Mouse (Mus musculus) intestine, embryonic 15.5 days (tissue): ENCODE results near the gene Helz2. TPM values are rescaled to one million over a fixed set of nuclear protein-coding genes. Genes with fewer than 3 reads are reported as not detected.
A peak's percentile ranks its signal among the peaks of the same experiment; 100 is the strongest.

ENCODE experiments used
- ATAC-seq: fragments of 200-750 bp; cut with Nextera tagmentation; 2 replicates; pipeline ENCODE4 v1.8.0; 2017; ENCODE audit warnings: moderate TSS enrichment, moderate library complexity
- H3K27ac ChIP-seq: fragments of 300-500 bp; sonication (generic); 2 replicates; pipeline ENCODE4 v1.5.1; 2015; ENCODE audit warnings: mild to moderate bottlenecking, inconsistent platforms
- H3K27me3 ChIP-seq: fragments of 300-500 bp; sonication (generic); replicated peaks from 2 replicates; pipeline ENCODE4 v1.6.1; 2015; ENCODE audit warnings: inconsistent platforms
- H3K36me3 ChIP-seq: fragments of 300-500 bp; sonication (generic); 2 replicates; pipeline ENCODE4 v1.6.1; 2015; ENCODE audit warnings: inconsistent platforms
- H3K4me1 ChIP-seq: fragments of 300-500 bp; sonication (generic); replicated peaks from 2 replicates; pipeline ENCODE4 v1.6.1; 2015; ENCODE audit warnings: inconsistent platforms
- H3K4me2 ChIP-seq: fragments of 300-500 bp; sonication (generic); replicated peaks from 2 replicates; pipeline ENCODE4 v1.6.1; 2015; ENCODE audit warnings: mild to moderate bottlenecking, inconsistent platforms
- H3K4me3 ChIP-seq: fragments of 300-500 bp; sonication (generic); replicated peaks from 2 replicates; pipeline ENCODE4 v1.5.1; 2015; ENCODE audit warnings: inconsistent platforms
- H3K9ac ChIP-seq: fragments of 300-500 bp; sonication (generic); 2 replicates; pipeline ENCODE4 v1.6.1; 2015; ENCODE audit warnings: inconsistent platforms
- H3K9me3 ChIP-seq: fragments of 300-500 bp; sonication (generic); 2 replicates; pipeline ENCODE4 v1.6.1; 2016; ENCODE audit warnings: inconsistent platforms
- WGBS: fragments of 180-500 bp; shearing (Covaris S2); methylation state at CpG from one replicate; pipeline ENCODE4 v1.1.7; 2015; 5-methylcytosine and 5-hydroxymethylcytosine counted together
- polyA plus RNA-seq: library from polyadenylated mRNA; unstranded; fragments of >200 nt; fragmentation: Nextera tagmentation; extraction: Ambion mirVana; gene quantifications from 2 replicates; pipeline ENCODE4 v1.2.1, GENCODE M21; 2015

Helz2 gene
- polyA plus RNA-seq, 1 experiment from 2014 or later, result 2.2 TPM

GRCm38 (mm10) chr2:181187121-181188000 lies 54.5 kb downstream of the Helz2 start, which contains the start of gene Ppdpf:
TSS of gene Ppdpf (plus strand) at chr2:181187247.
- WGBS, result under 1% methylated on average over 64 of the region's 64 CpGs
- peak; percentile 97 for ATAC-seq
- peak within 1 kb of the TSS; percentile 90 for H3K4me2 ChIP-seq
- no peaks in the 10 kb centered on the region for H3K9me3 ChIP-seq
- peak within 1 kb of the TSS; percentile 95 for H3K27ac ChIP-seq
- peaks cover 8% of the 10 kb centered on the region for H3K4me1 ChIP-seq
- H3K9ac ChIP-seq, result peak within 1 kb of the TSS; percentile 80
- H3K36me3 ChIP-seq, result no peaks in the 10 kb centered on the region
- H3K27me3 ChIP-seq, result no peaks in the 10 kb centered on the region
- peak within 1 kb of the TSS; percentile 77 for H3K4me3 ChIP-seq

- Histone ChIP-seq H3K27me3 (no peaks in the 10 kb centered on the region), H3K9ac (peak overlapping the region; percentile 80), H3K4me3 (peak overlapping the region; percentile 77), H3K36me3 (no peaks in the 10 kb centered on the region), H3K9me3 (no peaks in the 10 kb centered on the region), H3K4me2 (peak overlapping the region; percentile 90), H3K4me1 (peaks cover 8% of the 10 kb centered on the region), H3K27ac (peak overlapping the region; percentile 95)
- WGBS, result under 1% methylated on average over 14 of the region's 14 CpGs
- peak; percentile 89 for ATAC-seq
Measured at GRCm38 (mm10) chr2:181186635-181187034, 55.2 kb downstream of the Helz2 start.

- Histone ChIP-seq H3K4me3 (no peak overlapping the region), H3K9me3 (no peaks in the 10 kb centered on the region), H3K4me1 (no peaks in the 10 kb centered on the region), H3K27me3 (no peaks in the 10 kb centered on the region), H3K9ac (no peak overlapping the region), H3K27ac (no peak overlapping the region), H3K36me3 (no peaks in the 10 kb centered on the region), H3K4me2 (no peak overlapping the region)
- no peak for ATAC-seq
- 69% methylated on average over 6 of the region's 6 CpGs for WGBS
Measured at GRCm38 (mm10) chr2:181180898-181181297, 60.9 kb downstream of the Helz2 start.

GRCm38 (mm10) chr2:181178471-181178870 lies 63.4 kb downstream of the Helz2 start:
- no peaks in the 10 kb centered on the region for H3K27me3 ChIP-seq
- no peak overlapping the region for H3K4me2 ChIP-seq
- H3K27ac ChIP-seq, result no peak overlapping the region
- no peak overlapping the region for H3K9ac ChIP-seq
- H3K4me1 ChIP-seq, result no peaks in the 10 kb centered on the region
- 81% methylated on average over 5 of the region's 5 CpGs for WGBS
- H3K36me3 ChIP-seq, result no peaks in the 10 kb centered on the region
- H3K9me3 ChIP-seq, result no peaks in the 10 kb centered on the region
- no peak for ATAC-seq
- no peak overlapping the region for H3K4me3 ChIP-seq

- no peak for ATAC-seq
- 77% methylated on average over 3 of the region's 3 CpGs for WGBS
- H3K27ac ChIP-seq, result no peak overlapping the region
- no peaks in the 10 kb centered on the region for H3K9me3 ChIP-seq
- H3K4me3 ChIP-seq, result no peak overlapping the region
- no peaks in the 10 kb centered on the region for H3K27me3 ChIP-seq
- H3K36me3 ChIP-seq, result no peaks in the 10 kb centered on the region
- no peaks in the 10 kb centered on the region for H3K4me1 ChIP-seq
- no peak overlapping the region for H3K4me2 ChIP-seq
- H3K9ac ChIP-seq, result no peak overlapping the region
Measured at GRCm38 (mm10) chr2:181178015-181178414, 63.8 kb downstream of the Helz2 start.

Other genes starting within 250 kb of the Helz2 start
- 1.1 and 1.2 TPM in 2 replicates for gene Chrna4, start 198.5 kb downstream of the Helz2 start, polyA plus RNA-seq
- 1.3 and 1.5 TPM in 2 replicates for gene Kcnq2, start 106.7 kb downstream of the Helz2 start, polyA plus RNA-seq
- gene Eef1a2, start 85.0 kb downstream of the Helz2 start, polyA plus RNA-seq, result 0.10 and 0.26 TPM in 2 replicates
- gene Ppdpf, start 54.8 kb downstream of the Helz2 start, polyA plus RNA-seq, result 264 and 275 TPM in 2 replicates
- gene Ptk6, start 39.2 kb downstream of the Helz2 start, polyA plus RNA-seq, result 0.14 and 0.21 TPM in 2 replicates
- 0.05 TPM in 1 of 2 replicates, not detected in the other for gene Srms, start 28.8 kb downstream of the Helz2 start, polyA plus RNA-seq
- not detected in 2 replicates for gene Fndc11, start 22.0 kb downstream of the Helz2 start, polyA plus RNA-seq
- 11.3 and 13.2 TPM in 2 replicates for gene Gmeb2, start 46.0 kb upstream of the Helz2 start, polyA plus RNA-seq
- gene Stmn3, start 72.5 kb upstream of the Helz2 start, polyA plus RNA-seq, result 44.0 and 44.1 TPM in 2 replicates
- gene Rtel1, start 77.7 kb upstream of the Helz2 start, polyA plus RNA-seq, result 30.3 and 32.8 TPM in 2 replicates
- gene Zgpat, start 122.9 kb upstream of the Helz2 start, polyA plus RNA-seq, result 35.7 and 36.7 TPM in 2 replicates
- 55.4 and 58.3 TPM in 2 replicates for gene Arfrp1, start 123.4 kb upstream of the Helz2 start, polyA plus RNA-seq
- gene Lime1, start 138.1 kb upstream of the Helz2 start, polyA plus RNA-seq, result 17.1 and 19.4 TPM in 2 replicates
- gene Zbtb46, start 217.4 kb upstream of the Helz2 start, polyA plus RNA-seq, result 7.2 and 7.4 TPM in 2 replicates